Mouse (Mus musculus): Measurements from ENCODE around the gene Arpp19. TPM values are rescaled to one million over a fixed set of nuclear protein-coding genes. Genes with fewer than 3 reads are reported as not detected.

Arpp19 gene
- polyA plus RNA-seq (2014; fragmentation: Illumina TruSeq; extraction: RNeasy Lipid Tissue Mini Kit (QIAGEN cat#74804); ENCODE audit: low read depth, low replicate concordance), result 199 TPM

DNA sequence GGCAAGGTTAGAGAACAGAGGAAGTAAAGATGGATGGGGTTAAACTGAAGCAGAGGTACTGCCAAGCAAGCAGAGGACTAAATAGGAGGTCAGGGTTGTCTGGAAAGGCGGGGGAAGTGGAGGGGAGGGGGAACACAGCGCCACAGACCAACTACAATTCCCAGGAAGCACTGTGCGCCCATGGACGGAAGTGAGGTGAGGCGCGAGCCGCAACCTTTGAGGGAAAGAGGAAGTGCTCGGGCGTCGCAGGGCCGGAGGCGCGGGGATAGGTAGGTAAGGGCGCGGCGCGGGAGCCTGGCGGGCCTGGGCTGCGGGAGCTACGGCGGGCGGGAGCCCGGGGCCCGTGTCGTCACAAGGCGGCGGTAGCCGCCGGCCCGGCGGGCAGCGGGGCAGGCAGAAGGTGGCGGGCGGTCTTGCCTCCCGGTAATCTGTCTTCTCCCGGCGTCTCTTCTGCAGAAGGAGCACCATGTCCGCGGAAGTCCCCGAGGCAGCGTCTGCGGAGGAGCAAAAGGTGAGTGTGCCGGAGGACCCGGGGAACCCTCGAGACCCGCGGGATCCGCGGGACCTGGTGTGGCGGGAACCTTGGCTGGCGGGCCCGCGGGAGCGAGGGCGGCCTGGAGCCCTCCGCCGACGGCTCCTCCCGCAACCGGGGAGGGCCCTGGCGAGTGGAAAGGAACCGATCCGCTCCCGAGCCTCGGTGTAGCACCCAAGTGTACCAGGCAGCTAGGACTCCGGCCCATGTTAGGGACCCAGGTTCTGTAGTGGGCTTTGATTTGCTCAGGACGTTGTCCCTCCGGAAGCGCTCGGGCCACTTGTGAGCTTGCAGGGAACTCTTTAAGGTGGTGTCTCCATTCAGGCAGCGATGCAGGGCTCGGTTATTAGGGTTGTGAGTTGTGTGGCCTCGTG is at the start of gene Arpp19:
TSS of gene Arpp19 (plus strand) at position 164 of the 906 bp plus-strand sequence.

DNA sequence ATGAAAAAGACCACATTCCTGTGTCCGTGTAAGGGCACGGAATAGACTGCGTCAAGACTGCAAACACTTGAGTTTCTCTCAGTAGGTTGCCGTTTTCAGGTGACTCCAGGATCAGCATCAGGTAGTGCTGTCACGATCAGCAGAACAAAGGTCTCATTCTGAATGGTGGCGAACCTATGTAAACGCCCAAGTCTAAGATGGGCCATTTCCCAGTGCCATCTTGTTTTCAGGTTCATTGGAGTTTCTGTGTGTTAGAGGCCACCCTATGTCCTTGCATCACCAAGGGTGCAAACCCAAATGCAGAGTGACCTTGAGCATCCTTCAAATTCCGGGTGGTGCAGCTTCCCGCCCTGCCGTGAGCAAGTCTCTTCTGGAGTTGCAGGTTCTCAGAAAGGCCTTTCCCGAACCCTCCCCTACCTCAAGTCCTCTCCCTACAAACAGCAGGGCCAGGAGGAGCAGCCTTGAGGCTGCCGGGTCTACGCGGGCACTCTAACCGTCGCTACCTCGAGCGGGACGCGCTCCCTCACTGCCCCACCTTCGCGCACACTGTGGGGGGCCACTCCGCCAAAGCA is 33.1 kb downstream of the Arpp19 start, which contains the start of gene Myo5a:
TSS of gene Myo5a (plus strand) at position 559 of the 572 bp plus-strand sequence.

Other genes with a start within 250 kb of the Arpp19 start
- gene Onecut1, start 175.7 kb upstream of the Arpp19 start, polyA plus RNA-seq (2014; fragmentation: Illumina TruSeq; extraction: RNeasy Lipid Tissue Mini Kit (QIAGEN cat#74804); ENCODE audit: low read depth, low replicate concordance), result 0.08 TPM
- gene Fam214a, start 84.7 kb upstream of the Arpp19 start, polyA plus RNA-seq (2014; fragmentation: Illumina TruSeq; extraction: RNeasy Lipid Tissue Mini Kit (QIAGEN cat#74804); ENCODE audit: low read depth, low replicate concordance), result 32.4 TPM
- 25.7 TPM for gene Myo5a, start 33.4 kb downstream of the Arpp19 start, polyA plus RNA-seq (2014; fragmentation: Illumina TruSeq; extraction: RNeasy Lipid Tissue Mini Kit (QIAGEN cat#74804); ENCODE audit: low read depth, low replicate concordance)
- 0.77 TPM for gene Myo5c, start 194.4 kb downstream of the Arpp19 start, polyA plus RNA-seq (2014; fragmentation: Illumina TruSeq; extraction: RNeasy Lipid Tissue Mini Kit (QIAGEN cat#74804); ENCODE audit: low read depth, low replicate concordance)